Mouse (Mus musculus): ENCODE results near the gene Olfr323. TPM values are rescaled to one million over a fixed set of nuclear protein-coding genes. Genes with fewer than 3 reads are reported as not detected.

The Olfr323 gene
- polyA plus RNA-seq, 1 experiment from 2014 or later, result 0.16 TPM

DNA sequence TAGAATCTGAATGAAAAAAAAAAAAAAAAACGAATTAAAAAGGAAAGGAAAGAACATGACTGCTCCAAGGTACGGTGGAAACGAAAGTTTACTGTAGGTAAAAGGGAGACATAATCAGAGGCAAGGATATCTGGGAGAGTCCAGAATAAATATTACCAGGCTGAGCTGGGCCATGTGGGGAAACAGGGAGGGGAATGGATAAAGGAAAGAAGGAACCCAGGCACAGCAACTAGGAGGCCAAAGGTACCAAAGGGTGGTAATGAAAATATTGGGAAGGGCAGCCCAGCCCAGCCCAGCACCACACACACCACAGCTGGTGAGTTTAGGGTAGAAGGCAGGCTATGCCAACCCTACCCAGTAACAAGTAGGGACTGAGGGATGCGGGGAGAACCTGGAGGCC, 4.6 kb upstream of the Olfr323 start:
- Histone ChIP-seq H3K4me1 (no peaks in the 10 kb centered on the region), H3K9ac (no peak overlapping the region), H3K4me3 (replicated peaks) (no peak overlapping the region), H3K27ac (replicated peaks) (no peak overlapping the region), H3K27me3 (peaks cover 15% of the 10 kb centered on the region; the same call in 1 of the 2 replicates), H3K9me3 (replicated peaks) (no peaks in the 10 kb centered on the region), H3K36me3 (no peaks in the 10 kb centered on the region), H3K4me2 (replicated peaks) (no peak overlapping the region)
- WGBS, result 61% methylated on average over 4 of the region's 4 CpGs
- ATAC-seq (ENCODE audit: insufficient number of reproducible peaks, low FRiP score, low TSS enrichment, low read depth), result no peak

DNA sequence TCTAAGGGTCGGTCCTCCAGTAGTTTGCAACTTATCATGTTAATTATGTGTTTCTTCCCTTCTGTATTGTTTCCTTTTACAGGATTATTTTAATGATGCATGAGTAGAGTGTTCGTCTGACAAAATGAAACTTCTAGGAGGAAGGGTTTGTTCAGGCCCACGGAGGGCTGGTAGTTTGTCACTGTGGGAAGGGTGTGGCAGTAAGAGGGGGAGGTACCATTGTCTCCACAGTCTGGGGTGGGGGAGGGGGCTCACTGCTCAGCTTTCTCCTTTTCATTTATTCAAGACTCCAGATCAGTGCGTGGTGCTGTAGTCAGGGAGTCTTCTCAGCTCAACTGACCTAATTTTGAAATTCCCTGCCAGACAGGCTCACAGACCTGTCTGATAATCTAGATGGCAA, 4.2 kb downstream of the Olfr323 start:
- Histone ChIP-seq H3K9ac (no peak overlapping the region), H3K9me3 (replicated peaks) (no peaks in the 10 kb centered on the region), H3K4me2 (replicated peaks) (no peak overlapping the region), H3K4me1 (no peaks in the 10 kb centered on the region), H3K27me3 (no peaks in the 10 kb centered on the region), H3K27ac (replicated peaks) (no peak overlapping the region), H3K36me3 (no peaks in the 10 kb centered on the region), H3K4me3 (replicated peaks) (no peak overlapping the region)
- WGBS, result 61% methylated on average over 4 of the region's 4 CpGs
- no peak for ATAC-seq (ENCODE audit: insufficient number of reproducible peaks, low FRiP score, low TSS enrichment, low read depth)

DNA sequence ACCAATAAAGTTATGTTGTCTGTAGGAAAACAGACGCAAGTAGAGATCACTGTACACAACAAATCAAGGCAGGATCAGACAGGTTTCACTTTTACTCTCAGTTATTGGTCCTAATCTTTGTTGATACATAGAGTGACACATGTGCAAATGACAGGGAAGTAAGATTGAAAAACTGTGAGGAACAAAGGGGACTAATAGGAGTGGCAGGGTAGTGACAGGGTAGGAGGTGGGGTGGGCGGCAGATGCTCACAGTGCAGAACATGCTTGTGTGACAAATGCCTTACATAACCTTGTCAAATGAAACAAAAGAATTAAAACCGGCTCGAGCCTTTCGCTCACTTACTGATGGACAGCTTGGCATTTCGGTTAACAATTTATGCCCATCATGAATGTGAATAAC, 11.5 kb downstream of the Olfr323 start:
- no peak overlapping the region for H3K9ac ChIP-seq
- ATAC-seq (ENCODE audit: insufficient number of reproducible peaks, low FRiP score, low TSS enrichment, low read depth), result no peak
- WGBS, result 74% methylated on average over 6 of the region's 6 CpGs

DNA sequence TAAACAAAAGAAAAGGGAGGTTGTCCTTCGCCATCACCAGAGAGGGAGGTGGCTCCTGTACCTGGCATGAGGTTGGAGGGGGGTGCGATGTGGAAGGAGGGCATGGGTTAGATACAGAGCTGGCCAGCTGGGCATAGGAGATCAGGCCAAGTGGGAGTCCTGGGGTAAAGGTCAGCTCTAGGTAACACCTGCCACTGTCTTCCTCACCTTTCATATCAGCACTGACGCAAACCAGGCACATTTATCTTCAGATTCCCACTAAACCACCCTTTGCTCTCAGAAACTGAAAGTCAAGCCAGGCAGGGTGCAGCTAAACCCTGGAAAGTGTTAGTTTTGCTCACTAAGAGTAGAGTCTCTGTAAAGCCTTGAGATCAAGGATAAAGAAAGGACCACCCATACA, 11.9 kb downstream of the Olfr323 start:
- Histone ChIP-seq H3K9me3 (replicated peaks) (no peaks in the 10 kb centered on the region), H3K4me1 (no peaks in the 10 kb centered on the region), H3K4me3 (replicated peaks) (no peak overlapping the region), H3K36me3 (no peaks in the 10 kb centered on the region), H3K27me3 (no peaks in the 10 kb centered on the region), H3K9ac (no peak overlapping the region), H3K4me2 (replicated peaks) (no peak overlapping the region), H3K27ac (replicated peaks) (no peak overlapping the region)
- 66% methylated on average over 3 of the region's 3 CpGs for WGBS
- ATAC-seq (ENCODE audit: insufficient number of reproducible peaks, low FRiP score, low TSS enrichment, low read depth), result no peak

More for the DNA sequence above, 11.5 kb downstream of the Olfr323 start:
- H3K4me1 ChIP-seq, result no peaks in the 10 kb centered on the region
- H3K9me3 ChIP-seq (replicated peaks), result no peaks in the 10 kb centered on the region
- no peaks in the 10 kb centered on the region for H3K27me3 ChIP-seq
- H3K4me2 ChIP-seq (replicated peaks), result no peak overlapping the region
- H3K4me3 ChIP-seq (replicated peaks), result no peak overlapping the region
- H3K27ac ChIP-seq (replicated peaks), result no peak overlapping the region
- no peaks in the 10 kb centered on the region for H3K36me3 ChIP-seq

GRCm38 (mm10) chr11:58615975-58616374, 14.3 kb downstream of the Olfr323 start, which contains the start of gene 2210407C18Rik:
TSS of gene 2210407C18Rik (minus strand) at chr11:58616075.
- no peak within 1 kb of the TSS for H3K27ac ChIP-seq (replicated peaks)
- H3K36me3 ChIP-seq, result no peaks in the 10 kb centered on the region
- H3K4me2 ChIP-seq (replicated peaks), result no peak within 1 kb of the TSS
- H3K4me1 ChIP-seq, result no peaks in the 10 kb centered on the region
- H3K27me3 ChIP-seq, result no peaks in the 10 kb centered on the region
- no peak within 1 kb of the TSS for H3K9ac ChIP-seq
- no peaks in the 10 kb centered on the region for H3K9me3 ChIP-seq (replicated peaks)
- H3K4me3 ChIP-seq (replicated peaks), result no peak within 1 kb of the TSS
- no peak for ATAC-seq (ENCODE audit: insufficient number of reproducible peaks, low FRiP score, low TSS enrichment, low read depth)
- WGBS, result 94% methylated on average over 4 of the region's 4 CpGs

- H3K36me3 ChIP-seq, result no peaks in the 10 kb centered on the region
- no peak overlapping the region for H3K9ac ChIP-seq
- no peak overlapping the region for H3K4me3 ChIP-seq (replicated peaks)
- H3K27me3 ChIP-seq, result no peaks in the 10 kb centered on the region
- no peak for ATAC-seq (ENCODE audit: insufficient number of reproducible peaks, low FRiP score, low TSS enrichment, low read depth)
- no peaks in the 10 kb centered on the region for H3K9me3 ChIP-seq (replicated peaks)
- no peaks in the 10 kb centered on the region for H3K4me1 ChIP-seq
- no peak overlapping the region for H3K27ac ChIP-seq (replicated peaks)
- no peak overlapping the region for H3K4me2 ChIP-seq (replicated peaks)
Measured at GRCm38 (mm10) chr11:58614526-58614925, 15.8 kb downstream of the Olfr323 start.

- Histone ChIP-seq H3K4me2 (replicated peaks) (no peak overlapping the region), H3K27ac (replicated peaks) (no peak overlapping the region), H3K4me3 (replicated peaks) (no peak overlapping the region), H3K4me1 (no peaks in the 10 kb centered on the region), H3K36me3 (no peaks in the 10 kb centered on the region), H3K9me3 (replicated peaks) (no peaks in the 10 kb centered on the region), H3K9ac (no peak overlapping the region), H3K27me3 (no peaks in the 10 kb centered on the region)
- ATAC-seq (ENCODE audit: insufficient number of reproducible peaks, low FRiP score, low TSS enrichment, low read depth), result no peak
- WGBS, result 75% methylated on average over 3 of the region's 3 CpGs
Measured at GRCm38 (mm10) chr11:58613359-58613758, 16.9 kb downstream of the Olfr323 start.

GRCm38 (mm10) chr11:58607030-58607429, 23.3 kb downstream of the Olfr323 start:
- Histone ChIP-seq H3K4me3 (replicated peaks) (no peak overlapping the region), H3K4me2 (replicated peaks) (no peak overlapping the region), H3K9me3 (replicated peaks) (no peaks in the 10 kb centered on the region), H3K27me3 (no peaks in the 10 kb centered on the region), H3K9ac (no peak overlapping the region), H3K4me1 (no peaks in the 10 kb centered on the region), H3K36me3 (no peaks in the 10 kb centered on the region), H3K27ac (replicated peaks) (no peak overlapping the region)
- 82% methylated on average over 6 of the region's 6 CpGs for WGBS
- no peak for ATAC-seq (ENCODE audit: insufficient number of reproducible peaks, low FRiP score, low TSS enrichment, low read depth)

DNA sequence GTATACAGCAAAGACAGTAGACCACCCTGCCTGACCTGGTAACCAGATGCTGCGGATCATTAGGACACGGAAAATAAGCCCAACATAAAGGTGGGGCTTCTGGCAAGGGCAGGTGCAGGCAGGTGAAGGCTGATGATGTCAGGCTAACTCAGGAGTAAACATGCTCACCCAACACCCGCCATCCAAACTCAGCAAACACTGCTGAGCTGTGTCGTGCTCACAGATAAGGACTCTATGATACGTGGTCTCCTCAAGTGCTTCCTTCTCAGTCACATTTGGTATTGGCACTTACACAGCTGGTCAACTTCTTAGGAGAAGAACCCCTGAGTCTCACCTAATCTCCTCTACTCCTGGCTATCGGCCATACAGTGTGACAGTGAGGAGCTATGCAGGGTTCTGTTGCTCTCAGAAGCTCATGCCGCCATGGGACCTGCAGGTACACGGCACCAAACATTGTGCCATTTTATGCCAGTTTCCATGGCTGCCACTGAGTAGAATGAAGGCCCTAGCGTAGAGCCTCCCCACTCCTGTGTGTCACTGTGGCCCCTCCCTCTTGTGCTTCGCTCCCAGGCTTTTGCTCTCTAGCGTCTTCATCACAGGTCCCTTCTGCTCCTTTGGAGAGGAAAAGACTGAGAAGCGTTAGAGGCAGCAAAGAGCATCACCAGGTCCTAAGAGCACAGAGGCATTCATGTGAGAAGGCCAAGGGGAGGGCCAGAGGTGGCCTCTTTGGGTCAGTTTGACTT, 24.0 kb downstream of the Olfr323 start:
- Histone ChIP-seq H3K27ac (replicated peaks) (no peak overlapping the region), H3K9ac (no peak overlapping the region), H3K4me1 (no peaks in the 10 kb centered on the region), H3K9me3 (replicated peaks) (no peaks in the 10 kb centered on the region), H3K4me2 (replicated peaks) (no peak overlapping the region), H3K4me3 (replicated peaks) (no peak overlapping the region), H3K36me3 (no peaks in the 10 kb centered on the region), H3K27me3 (no peaks in the 10 kb centered on the region)
- no peak for ATAC-seq (ENCODE audit: insufficient number of reproducible peaks, low FRiP score, low TSS enrichment, low read depth)
- WGBS, result 82% methylated on average over 12 of the region's 12 CpGs

DNA sequence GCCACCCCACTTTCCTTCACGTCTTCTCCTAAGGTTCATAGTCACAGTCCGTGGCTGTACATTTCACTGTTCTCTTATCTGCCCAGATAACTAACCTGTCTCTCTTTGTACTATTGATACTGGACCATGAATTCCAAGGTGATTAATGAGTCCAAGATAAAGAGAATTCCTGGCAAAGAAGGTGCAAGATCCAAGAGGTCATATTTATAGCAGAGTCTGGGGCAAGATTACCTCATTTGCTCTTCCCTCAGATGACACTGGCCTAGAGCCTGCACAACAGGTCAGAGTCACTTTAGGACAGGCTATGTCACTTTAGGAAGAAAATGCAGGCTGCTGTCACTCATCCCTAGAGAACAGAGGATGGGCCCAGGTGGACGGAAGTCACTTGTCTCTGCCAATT, 25.1 kb downstream of the Olfr323 start:
- Histone ChIP-seq H3K4me1 (no peaks in the 10 kb centered on the region), H3K4me3 (replicated peaks) (no peak overlapping the region), H3K27me3 (no peaks in the 10 kb centered on the region), H3K36me3 (no peaks in the 10 kb centered on the region), H3K27ac (replicated peaks) (no peak overlapping the region), H3K4me2 (replicated peaks) (no peak overlapping the region), H3K9ac (no peak overlapping the region), H3K9me3 (replicated peaks) (no peaks in the 10 kb centered on the region)
- ATAC-seq (ENCODE audit: insufficient number of reproducible peaks, low FRiP score, low TSS enrichment, low read depth), result no peak
- 85% methylated on average over 3 of the region's 3 CpGs for whole genome bisulfite sequencing

- ATAC-seq (ENCODE audit: insufficient number of reproducible peaks, low FRiP score, low TSS enrichment, low read depth), result no peak
- H3K9ac ChIP-seq, result no peak overlapping the region
- no peaks in the 10 kb centered on the region for H3K9me3 ChIP-seq (replicated peaks)
- H3K4me3 ChIP-seq (replicated peaks), result no peak overlapping the region
- no peaks in the 10 kb centered on the region for H3K27me3 ChIP-seq
- no peaks in the 10 kb centered on the region for H3K36me3 ChIP-seq
- 60% methylated on average over 2 of the region's 2 CpGs for WGBS
- no peak overlapping the region for H3K4me2 ChIP-seq (replicated peaks)
- no peaks in the 10 kb centered on the region for H3K4me1 ChIP-seq
- H3K27ac ChIP-seq (replicated peaks), result no peak overlapping the region
Measured at GRCm38 (mm10) chr11:58604688-58605087, 25.6 kb downstream of the Olfr323 start.
